Mouse (Mus musculus) embryonic facial prominence, embryonic 12.5 days (tissue): ENCODE measurements around the gene Pacsin1. TPM values are rescaled to one million over a fixed set of nuclear protein-coding genes. Genes with fewer than 3 reads are reported as not detected.

Experiments
- ATAC-seq: fragments of 200-750 bp; cut with Nextera tagmentation; 2 replicates; pipeline ENCODE4 v1.8.0; 2017; ENCODE audit not compliant: insufficient number of reproducible peaks, insufficient read depth, low FRiP score, low TSS enrichment
- H3K27ac ChIP-seq: fragments of 300-500 bp; sonication (generic); 2 replicates; pipeline ENCODE4 v1.5.1; 2016; ENCODE audit warnings: mild to moderate bottlenecking
- H3K27me3 ChIP-seq: fragments of 300-500 bp; sonication (generic); 2 replicates; pipeline ENCODE4 v1.6.1; 2016; ENCODE audit warnings: mild to moderate bottlenecking, moderate library complexity
- H3K36me3 ChIP-seq: fragments of 300-500 bp; sonication (generic); 2 replicates; pipeline ENCODE4 v1.6.1; 2016; ENCODE audit warnings: mild to moderate bottlenecking
- H3K4me1 ChIP-seq: fragments of 300-500 bp; sonication (generic); 2 replicates; pipeline ENCODE4 v1.6.1; 2016
- H3K4me2 ChIP-seq: fragments of 300-500 bp; sonication (generic); replicated peaks from 2 replicates; pipeline ENCODE4 v1.6.1; 2016; ENCODE audit warnings: mild to moderate bottlenecking, moderate library complexity
- H3K4me3 ChIP-seq: fragments of 300-500 bp; sonication (generic); 2 replicates; pipeline ENCODE4 v1.5.1; 2016; ENCODE audit warnings: mild to moderate bottlenecking
- H3K9ac ChIP-seq: fragments of 300-500 bp; sonication (generic); 2 replicates; pipeline ENCODE4 v1.6.1; 2016; ENCODE audit warnings: mild to moderate bottlenecking, moderate library complexity
- H3K9me3 ChIP-seq: fragments of 300-500 bp; sonication (generic); 2 replicates; pipeline ENCODE4 v1.6.1; 2016; ENCODE audit warnings: mild to moderate bottlenecking, moderate library complexity
- WGBS: fragments of 180-500 bp; shearing (Covaris S2); methylation state at CpG from one replicate; pipeline ENCODE4 v1.1.7; 2016; 5-methylcytosine and 5-hydroxymethylcytosine counted together
- polyA plus RNA-seq: library from polyadenylated mRNA; unstranded; fragments of >200 nt; fragmentation: Nextera tagmentation; extraction: Ambion mirVana; gene quantifications from 2 replicates; pipeline ENCODE4 v1.2.1, GENCODE M21; 2016

The Pacsin1 gene
- polyA plus RNA-seq: 6.5 and 7.5 TPM in 2 replicates

DNA sequence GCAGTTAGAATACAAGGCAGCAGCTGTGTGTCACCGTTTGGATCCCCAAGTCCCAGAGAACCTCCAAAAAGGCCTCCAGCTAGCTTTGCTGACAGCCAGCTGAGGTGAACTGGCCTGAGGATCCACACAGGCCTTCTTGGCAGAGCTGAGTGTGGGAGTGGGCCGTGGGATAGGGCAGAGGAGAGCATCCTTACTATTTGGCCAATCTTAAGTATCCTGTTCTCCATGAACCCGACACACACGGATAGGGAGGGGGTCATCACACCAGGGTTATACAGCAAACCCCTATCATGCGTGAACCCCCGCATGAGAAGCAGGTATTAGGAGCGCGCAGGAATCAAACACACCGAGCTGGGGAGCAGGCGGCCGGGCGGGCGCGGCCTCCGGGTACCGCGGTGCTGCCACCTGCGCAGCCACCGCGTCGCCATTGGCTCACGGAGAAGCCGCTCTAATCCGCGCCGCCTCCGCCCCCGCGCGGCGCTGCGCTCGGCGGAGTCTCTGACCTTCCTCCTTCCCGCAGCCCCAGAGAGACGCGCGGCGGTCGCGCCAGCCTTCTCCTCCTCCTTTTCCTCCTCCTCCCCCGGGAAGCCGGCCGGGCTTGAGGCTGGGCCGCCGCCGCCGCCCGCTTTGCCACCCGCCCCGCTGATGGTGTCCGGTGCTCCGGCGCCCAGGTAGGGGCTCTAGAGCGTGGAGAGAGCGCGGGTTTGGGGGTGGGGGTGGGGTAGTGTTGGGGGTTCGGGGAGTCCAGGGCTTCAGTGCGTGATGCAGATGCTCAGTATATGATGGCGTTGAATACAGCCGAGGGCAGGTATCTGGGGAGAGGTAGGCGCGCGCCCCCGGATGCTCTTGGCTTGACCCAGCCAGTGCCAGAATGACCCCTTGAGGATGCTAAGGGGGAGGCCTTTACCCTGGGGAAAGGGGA, at the start of gene Pacsin1:
Gene Pacsin1, plus strand, starts transcription at position 421 of the 922 bp plus-strand sequence.
- Histone ChIP-seq H3K9me3 (no peaks in the 10 kb centered on the region), H3K36me3 (no peaks in the 10 kb centered on the region), H3K27me3 (peaks cover 30% of the 10 kb centered on the region), H3K9ac (peak within 1 kb of the TSS; percentile 49), H3K4me2 (peak within 1 kb of the TSS; percentile 98), H3K4me1 (peaks cover 21% of the 10 kb centered on the region), H3K4me3 (peak within 1 kb of the TSS; percentile 53), H3K27ac (no peak within 1 kb of the TSS)
- no peak for ATAC-seq
- WGBS: 2% methylated on average over 65 of the region's 65 CpGs

DNA sequence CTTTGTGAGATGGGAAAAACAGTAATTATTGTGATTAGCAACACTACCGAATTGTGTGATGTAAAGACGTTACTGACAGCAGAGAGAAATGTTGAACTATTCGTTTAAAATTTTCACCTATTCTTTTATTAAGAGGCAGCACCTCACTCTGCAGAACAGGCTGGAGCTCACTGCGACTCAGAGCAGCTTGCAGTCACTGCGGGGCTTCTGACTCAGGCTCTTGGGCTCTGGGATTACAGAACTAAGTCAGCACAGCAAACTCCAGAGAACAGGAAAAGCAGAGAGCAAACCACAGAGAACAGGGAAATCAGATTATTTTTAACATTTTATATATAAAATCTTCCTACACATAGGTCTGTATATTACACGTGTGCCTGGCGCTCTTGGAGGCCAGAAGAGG, 45.7 kb upstream of the Pacsin1 start:
- ATAC-seq: no peak
- Histone ChIP-seq H3K27me3 (no peaks in the 10 kb centered on the region), H3K4me2 (no peak overlapping the region), H3K36me3 (peaks cover 10% of the 10 kb centered on the region; the same call in 1 of the 2 replicates), H3K9me3 (no peaks in the 10 kb centered on the region), H3K9ac (no peak overlapping the region), H3K27ac (no peak overlapping the region), H3K4me1 (peaks cover 11% of the 10 kb centered on the region; the same call in 1 of the 2 replicates), H3K4me3 (no peak overlapping the region)
- WGBS: 90% methylated on average over 7 of the region's 7 CpGs

DNA sequence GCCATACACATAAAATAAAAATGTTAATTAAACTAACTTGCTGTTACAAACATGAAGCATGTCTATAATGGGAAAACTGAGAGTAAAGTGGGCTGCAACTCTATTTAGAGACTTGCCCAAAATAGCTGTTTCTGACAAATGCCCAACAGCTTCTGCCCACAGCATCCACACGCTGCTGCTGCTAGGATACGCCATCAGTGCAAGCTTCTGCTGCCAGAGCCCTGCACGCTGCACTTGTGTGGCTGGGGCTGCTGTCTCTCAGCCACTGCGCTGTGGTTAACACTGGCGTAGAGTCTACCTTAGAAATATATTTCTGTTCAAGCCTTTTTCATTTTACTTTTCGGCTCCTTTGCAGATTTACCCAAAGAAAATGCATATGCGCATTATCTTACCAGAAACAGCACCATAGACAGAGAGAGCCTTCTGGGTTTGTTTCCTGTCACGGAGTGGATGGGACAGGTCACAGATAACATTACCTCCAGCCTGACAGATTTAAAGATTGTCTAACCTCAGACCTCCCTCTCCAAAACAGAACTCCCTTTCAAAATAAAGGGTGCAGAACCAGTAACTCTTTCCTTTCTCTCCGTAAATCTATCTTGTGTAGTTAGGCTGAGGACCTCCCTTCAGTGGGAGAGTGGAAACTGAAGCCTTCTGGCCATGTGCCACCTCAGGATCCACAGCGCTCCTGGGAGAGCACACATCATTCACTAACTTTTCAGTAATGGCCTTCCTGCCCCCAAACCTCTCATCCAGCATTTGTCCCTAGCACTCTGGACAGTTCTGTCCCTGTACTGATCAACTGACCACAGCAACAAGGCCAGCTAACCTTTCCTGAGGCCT, 44.4 kb upstream of the Pacsin1 start:
- Histone ChIP-seq H3K4me3 (no peak overlapping the region), H3K9ac (no peak overlapping the region), H3K4me1 (peaks cover 11% of the 10 kb centered on the region; the same call in 1 of the 2 replicates), H3K27me3 (no peaks in the 10 kb centered on the region), H3K9me3 (no peaks in the 10 kb centered on the region), H3K27ac (no peak overlapping the region), H3K4me2 (no peak overlapping the region), H3K36me3 (peaks cover 13% of the 10 kb centered on the region; the same call in 1 of the 2 replicates)
- no peak for ATAC-seq
- 84% methylated on average over 10 of the region's 10 CpGs for whole genome bisulfite sequencing

DNA sequence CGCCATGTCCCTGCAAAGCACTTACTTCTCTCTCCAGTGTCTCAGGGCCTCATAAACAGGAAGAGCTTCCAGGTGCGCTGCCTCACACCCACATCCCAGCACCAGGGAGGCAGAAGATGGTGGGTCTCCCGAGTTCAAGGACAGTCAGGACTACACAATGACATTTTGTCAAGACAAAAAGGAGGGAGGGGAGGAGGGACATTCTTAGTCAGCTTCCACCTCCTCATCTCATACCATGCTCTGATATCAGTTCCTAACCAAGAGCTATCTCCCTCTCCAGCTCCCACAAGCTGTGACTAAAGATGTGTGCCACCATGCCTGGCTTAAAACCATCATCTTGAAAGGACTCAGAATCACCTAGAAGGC, 43.8 kb upstream of the Pacsin1 start:
- Histone ChIP-seq H3K4me3 (no peak overlapping the region), H3K9me3 (no peaks in the 10 kb centered on the region), H3K36me3 (peaks cover 14% of the 10 kb centered on the region), H3K27ac (no peak overlapping the region), H3K4me2 (no peak overlapping the region), H3K4me1 (peaks cover 11% of the 10 kb centered on the region; the same call in 1 of the 2 replicates), H3K27me3 (no peaks in the 10 kb centered on the region), H3K9ac (no peak overlapping the region)
- 74% methylated on average over 3 of the region's 3 CpGs for WGBS
- ATAC-seq: no peak

DNA sequence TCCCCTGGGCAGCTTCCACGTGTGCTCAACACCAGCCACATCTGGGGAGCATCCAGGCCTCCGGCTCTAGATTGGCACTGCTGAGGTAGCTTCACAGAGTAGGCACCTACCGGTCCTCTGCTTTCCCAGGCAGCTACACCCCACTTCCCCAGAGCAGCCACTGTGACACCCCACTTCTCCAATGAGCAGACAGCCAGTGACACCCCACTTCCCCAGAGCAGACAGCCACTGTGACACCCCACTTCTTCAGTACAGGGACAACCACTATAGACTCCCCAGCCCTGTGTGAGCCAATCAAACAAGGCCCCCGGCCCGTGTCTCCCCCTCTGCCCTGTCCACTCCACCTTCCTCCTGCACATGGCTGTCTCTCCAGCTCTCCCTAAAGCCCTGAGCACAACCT, 43.3 kb upstream of the Pacsin1 start:
- no peak overlapping the region for H3K27ac ChIP-seq
- H3K9me3 ChIP-seq: no peaks in the 10 kb centered on the region
- H3K27me3 ChIP-seq: no peaks in the 10 kb centered on the region
- no peak overlapping the region for H3K4me3 ChIP-seq
- H3K36me3 ChIP-seq: peaks cover 19% of the 10 kb centered on the region
- WGBS: 84% methylated on average over 5 of the region's 5 CpGs
- no peak overlapping the region for H3K9ac ChIP-seq
- peaks cover 11% of the 10 kb centered on the region; the same call in 1 of the 2 replicates for H3K4me1 ChIP-seq
- no peak overlapping the region for H3K4me2 ChIP-seq
- ATAC-seq: no peak

DNA sequence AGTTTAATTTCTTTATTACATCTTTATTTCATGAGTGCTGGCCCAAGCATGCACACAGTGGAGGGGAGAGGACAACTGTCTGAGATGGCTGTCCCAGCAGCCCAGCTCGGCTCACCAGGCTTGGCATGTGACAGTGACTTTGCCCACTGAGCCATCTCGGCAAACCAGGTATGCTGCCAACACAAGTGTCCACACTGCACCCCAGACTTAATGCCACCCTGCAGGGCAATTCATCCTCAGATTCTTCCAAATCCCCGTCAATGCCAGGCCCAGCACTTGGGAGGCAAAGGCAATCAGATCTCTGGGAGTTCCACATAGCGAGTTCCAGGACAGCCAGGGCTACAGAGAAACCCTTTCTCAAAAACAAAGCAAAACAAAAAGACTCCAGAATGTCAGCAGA, 42.3 kb upstream of the Pacsin1 start:
- H3K9ac ChIP-seq: no peak overlapping the region
- H3K4me1 ChIP-seq: peaks cover 11% of the 10 kb centered on the region; the same call in 1 of the 2 replicates
- H3K27me3 ChIP-seq: no peaks in the 10 kb centered on the region
- no peak overlapping the region for H3K4me3 ChIP-seq
- 89% methylated on average over 4 of the region's 4 CpGs for WGBS
- peaks cover 27% of the 10 kb centered on the region for H3K36me3 ChIP-seq
- no peak for ATAC-seq
- H3K9me3 ChIP-seq: no peaks in the 10 kb centered on the region
- no peak overlapping the region for H3K27ac ChIP-seq
- no peak overlapping the region for H3K4me2 ChIP-seq

DNA sequence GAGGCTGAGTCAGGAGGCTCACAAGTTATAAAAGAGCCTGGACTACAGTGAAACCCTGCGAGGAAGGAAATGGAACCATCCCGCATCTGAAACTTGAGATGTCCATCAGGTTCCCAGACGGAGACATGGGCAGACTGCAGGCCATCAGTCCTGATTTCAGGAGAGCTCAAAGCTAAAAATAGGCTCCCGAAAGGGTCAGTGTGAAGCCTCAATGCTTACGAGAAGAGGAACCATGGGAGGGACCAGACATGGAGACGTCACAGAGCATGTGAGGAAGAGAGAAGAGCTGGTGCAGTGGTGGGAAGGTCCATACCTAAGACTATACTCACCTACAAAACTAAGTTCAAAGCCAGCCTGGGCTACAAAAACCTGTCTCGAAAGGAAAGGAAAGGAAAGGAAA, 39.9 kb upstream of the Pacsin1 start:
- Histone ChIP-seq H3K4me2 (no peak overlapping the region), H3K9me3 (no peaks in the 10 kb centered on the region), H3K4me3 (no peak overlapping the region), H3K4me1 (peaks cover 11% of the 10 kb centered on the region; the same call in 1 of the 2 replicates), H3K27me3 (no peaks in the 10 kb centered on the region), H3K27ac (no peak overlapping the region), H3K36me3 (peaks cover 23% of the 10 kb centered on the region), H3K9ac (no peak overlapping the region)
- ATAC-seq: no peak
- WGBS: 66% methylated on average over 7 of the region's 7 CpGs

DNA sequence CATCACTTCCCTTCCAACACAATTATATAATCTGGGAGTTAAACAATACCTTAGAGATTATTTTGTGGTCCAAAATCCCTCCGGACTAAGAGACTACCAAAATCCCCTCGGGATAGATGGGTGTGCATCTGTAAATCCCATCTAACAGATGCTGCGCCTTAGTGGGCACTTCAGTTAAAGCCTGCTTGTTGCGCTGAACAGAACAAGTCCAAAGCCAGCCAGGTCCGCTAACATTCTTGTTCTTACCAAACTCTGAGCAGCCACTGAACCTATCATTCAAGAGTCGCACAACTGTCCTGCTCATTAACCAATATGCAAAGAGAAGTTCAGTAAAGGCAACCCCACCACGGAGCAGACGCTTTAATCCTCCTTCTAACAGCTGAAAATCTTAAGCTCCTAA, 34.1 kb upstream of the Pacsin1 start:
- H3K27me3 ChIP-seq: no peaks in the 10 kb centered on the region
- H3K4me3 ChIP-seq: peak overlapping the region; percentile 65
- peak overlapping the region; percentile 72 for H3K4me2 ChIP-seq
- H3K4me1 ChIP-seq: peaks cover 18% of the 10 kb centered on the region
- WGBS: 39% methylated on average over 8 of the region's 8 CpGs
- H3K9me3 ChIP-seq: no peaks in the 10 kb centered on the region
- H3K36me3 ChIP-seq: peaks cover 16% of the 10 kb centered on the region
- H3K27ac ChIP-seq: no peak overlapping the region
- peak overlapping the region; percentile 93 for H3K9ac ChIP-seq
- ATAC-seq: no peak

DNA sequence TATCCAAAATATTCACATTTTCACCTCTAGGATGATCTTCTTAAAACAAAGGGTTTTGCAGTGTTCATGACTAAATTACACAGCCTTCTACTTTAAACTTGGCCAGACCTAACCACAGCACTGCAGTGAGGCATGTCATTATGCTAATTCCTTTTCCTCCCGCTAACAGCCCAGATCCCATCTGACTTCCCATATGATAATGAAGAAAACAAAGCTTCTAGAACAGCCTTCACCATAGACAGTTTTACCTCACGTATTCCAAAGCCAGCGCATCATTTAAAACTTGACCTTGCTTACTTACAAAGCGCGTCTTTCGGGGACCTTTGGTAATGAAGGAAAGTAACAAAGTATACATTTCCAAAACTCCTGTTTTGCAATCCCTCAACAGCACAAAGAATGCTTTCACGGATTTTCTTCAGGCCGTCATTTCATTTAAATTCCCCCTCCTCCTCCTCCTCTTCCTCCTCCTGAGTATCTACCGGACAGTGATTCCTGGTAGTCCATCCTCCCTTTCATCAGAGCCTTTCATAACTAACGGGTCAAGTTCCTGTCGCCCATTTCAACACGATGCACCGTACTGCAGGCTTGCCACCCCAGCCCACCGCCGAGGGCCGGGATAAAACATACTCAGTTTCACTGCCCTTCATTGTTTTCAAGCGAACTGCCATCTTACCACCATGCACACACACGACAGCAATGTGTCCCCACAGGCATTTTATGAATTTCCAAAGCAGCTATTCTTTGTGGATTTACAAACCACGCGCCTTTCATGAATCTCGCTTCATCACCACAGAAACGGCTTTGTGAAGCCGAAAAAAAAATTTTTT, 33.4 kb upstream of the Pacsin1 start:
- whole genome bisulfite sequencing: 2% methylated on average over 23 of the region's 23 CpGs
- H3K4me3 ChIP-seq: peak overlapping the region; percentile 65
- ATAC-seq: no peak

DNA sequence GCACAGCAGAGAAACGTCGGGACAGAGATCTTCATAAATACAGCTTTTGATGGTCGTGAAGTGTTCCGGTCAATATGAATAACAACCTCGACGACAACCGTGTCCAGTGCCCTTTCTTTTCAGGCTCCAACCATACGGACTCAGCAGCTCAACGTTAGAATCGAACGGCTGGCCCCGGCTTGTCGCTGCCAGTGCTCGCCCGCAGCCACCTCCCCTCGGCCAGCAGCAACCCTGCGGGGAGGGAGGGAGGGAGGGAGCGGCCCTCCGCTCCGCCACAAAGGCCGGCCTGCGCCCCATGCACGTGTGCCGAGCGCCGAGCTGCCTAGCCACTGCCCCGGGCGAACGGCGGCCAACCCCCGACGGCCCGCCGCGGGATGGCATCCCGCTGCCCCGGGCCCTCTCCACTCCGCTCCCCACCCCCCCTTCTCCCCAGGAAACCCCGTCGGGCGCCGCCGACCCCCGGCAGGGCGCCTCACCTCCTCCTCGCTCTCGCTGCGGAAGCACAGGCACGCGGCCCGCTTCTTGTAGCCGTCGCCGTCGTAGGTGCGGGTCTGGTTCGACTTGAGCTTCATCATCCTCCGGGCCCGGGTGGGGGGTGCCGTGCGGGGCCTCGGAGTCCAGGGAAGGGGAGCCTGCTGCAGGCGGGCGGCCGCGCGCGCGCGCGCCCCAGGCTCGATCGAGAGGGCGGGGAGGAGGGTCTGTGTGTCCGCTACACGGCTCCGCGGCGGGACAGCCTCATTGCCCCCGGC, 32.5 kb upstream of the Pacsin1 start:
- peak overlapping the region; percentile 93 for H3K9ac ChIP-seq
- peaks cover 4% of the 10 kb centered on the region for H3K36me3 ChIP-seq
- H3K4me1 ChIP-seq: peaks cover 18% of the 10 kb centered on the region
- under 1% methylated on average over 69 of the region's 80 CpGs for WGBS
- H3K4me2 ChIP-seq: peak overlapping the region; percentile 72
- peak; percentile 38; the same call in 1 of the 2 replicates for ATAC-seq
- no peaks in the 10 kb centered on the region for H3K9me3 ChIP-seq
- H3K27ac ChIP-seq: peak overlapping the region; percentile 94
- peak overlapping the region; percentile 65 for H3K4me3 ChIP-seq
- no peaks in the 10 kb centered on the region for H3K27me3 ChIP-seq

More for the DNA sequence above, 33.4 kb upstream of the Pacsin1 start:
- no peaks in the 10 kb centered on the region for H3K9me3 ChIP-seq
- H3K9ac ChIP-seq: peak overlapping the region; percentile 93
- peak overlapping the region; percentile 72 for H3K4me2 ChIP-seq
- peaks cover 11% of the 10 kb centered on the region for H3K36me3 ChIP-seq
- no peaks in the 10 kb centered on the region for H3K27me3 ChIP-seq
- H3K4me1 ChIP-seq: peaks cover 18% of the 10 kb centered on the region
- H3K27ac ChIP-seq: peak overlapping the region; percentile 94
